Mouse (Mus musculus): ENCODE results near the gene Arhgap28. TPM values are rescaled to one million over a fixed set of nuclear protein-coding genes. Genes with fewer than 3 reads are reported as not detected.
"Not testable (repeated sequence)": the region's sequence is repeated elsewhere in the genome, so short reads cannot be mapped to it uniquely, and the experiment has no call there.

The Arhgap28 gene
- total RNA-seq, 2 experiments from 2014 or later = 7.4 to 21.9 TPM

DNA sequence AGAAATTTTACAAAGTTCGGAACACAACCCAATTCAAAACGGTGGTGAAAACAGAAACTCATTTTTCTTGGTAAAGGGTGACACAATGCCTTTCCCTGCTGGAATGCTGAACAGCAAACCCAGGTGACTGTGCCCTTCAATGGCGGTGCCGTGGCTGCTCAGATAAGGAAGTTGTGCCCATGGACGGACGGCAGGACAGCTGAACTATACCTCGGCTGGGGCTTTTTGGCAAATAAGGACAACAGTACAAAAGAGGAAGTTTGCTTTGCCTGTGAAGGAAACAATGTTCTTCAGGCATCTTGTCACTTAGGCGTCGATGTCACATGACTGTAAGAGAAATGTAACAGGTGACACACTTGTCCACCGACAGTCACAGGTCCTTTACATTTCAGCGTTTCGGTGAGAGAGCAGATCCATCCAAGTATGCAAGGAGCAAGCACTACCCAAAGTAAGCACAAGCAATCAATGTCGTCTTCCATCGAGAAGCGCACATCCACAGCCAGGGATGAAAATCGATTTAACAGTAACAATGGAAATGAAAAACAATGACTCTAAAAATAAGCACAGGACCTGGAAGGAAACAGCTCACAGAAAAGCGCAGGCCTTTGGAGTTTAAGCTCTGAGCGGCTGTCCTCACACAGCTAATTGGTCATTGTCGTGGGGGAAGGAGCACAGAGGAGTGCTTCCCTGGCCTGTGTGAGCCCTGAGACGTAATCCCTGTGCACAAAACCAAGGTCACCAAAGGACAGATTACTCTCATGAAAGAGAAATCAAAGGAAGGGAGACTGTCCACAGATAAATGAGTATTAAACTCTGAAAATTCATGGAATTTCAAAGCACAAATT is 114.2 kb downstream of the Arhgap28 start:
- DNase-seq (ENCODE audit: low spot score in 2 of 2) = no peak

DNA sequence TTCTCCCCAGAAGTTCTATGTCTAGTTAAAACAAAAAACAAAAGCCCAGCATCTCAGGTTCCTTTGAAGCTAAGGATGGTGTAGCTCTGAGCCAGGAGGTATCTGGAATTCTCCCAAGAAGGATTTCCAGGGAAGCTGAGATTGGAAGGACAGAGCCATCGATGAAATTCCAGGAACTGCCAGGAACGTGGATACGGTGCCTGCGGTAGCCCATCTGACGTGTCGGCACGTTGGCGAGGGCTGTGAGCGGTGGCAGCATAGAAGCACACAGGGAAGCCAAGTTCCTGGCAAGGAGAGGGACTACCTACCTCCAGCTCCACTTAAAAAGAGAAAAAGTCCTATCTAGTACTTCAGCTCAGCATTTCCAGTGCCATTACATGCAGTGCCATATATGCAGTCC is 115.8 kb downstream of the Arhgap28 start:
- no peak for DNase-seq (ENCODE audit: low spot score in 2 of 2)

DNA sequence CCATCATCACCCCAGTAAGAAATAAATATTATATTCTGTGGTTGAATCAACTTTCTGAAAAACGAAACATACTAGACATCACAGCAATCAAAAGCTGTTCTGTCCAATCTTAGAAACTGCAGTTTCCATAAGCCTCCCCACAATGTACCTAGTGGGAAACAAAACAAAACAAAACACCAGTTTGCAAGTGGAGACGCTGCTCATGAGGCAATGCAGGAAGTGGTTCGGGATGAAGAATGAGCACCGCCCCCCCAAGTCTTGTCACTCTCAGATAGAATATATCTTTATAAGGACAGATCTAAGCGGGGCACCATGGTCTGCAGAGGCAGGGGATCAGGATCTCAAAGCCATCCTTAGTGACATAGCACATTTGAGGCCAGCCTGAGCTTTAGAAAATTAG is 117.6 kb downstream of the Arhgap28 start:
- no peak for DNase-seq (ENCODE audit: low spot score in 2 of 2)

DNA sequence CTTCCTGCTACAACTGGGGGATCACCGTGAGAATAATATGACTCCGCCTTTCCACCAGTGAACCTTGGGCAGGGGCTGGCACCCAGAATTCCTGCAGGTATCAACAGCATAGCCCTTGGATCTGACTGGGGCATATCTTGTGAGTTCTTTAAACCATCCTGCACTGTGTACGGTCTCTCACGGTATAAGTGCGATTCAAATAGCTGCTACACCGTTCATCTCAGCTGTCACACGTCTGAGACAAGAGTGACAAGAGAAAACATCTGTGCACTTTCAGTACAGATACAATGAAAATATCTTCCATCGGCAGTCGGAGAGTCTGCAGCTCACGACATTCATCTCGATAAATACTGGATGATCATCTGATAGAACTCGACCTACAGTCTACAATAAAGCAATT is 126.3 kb downstream of the Arhgap28 start:
- no peak for DNase-seq (ENCODE audit: low spot score in 2 of 2)

DNA sequence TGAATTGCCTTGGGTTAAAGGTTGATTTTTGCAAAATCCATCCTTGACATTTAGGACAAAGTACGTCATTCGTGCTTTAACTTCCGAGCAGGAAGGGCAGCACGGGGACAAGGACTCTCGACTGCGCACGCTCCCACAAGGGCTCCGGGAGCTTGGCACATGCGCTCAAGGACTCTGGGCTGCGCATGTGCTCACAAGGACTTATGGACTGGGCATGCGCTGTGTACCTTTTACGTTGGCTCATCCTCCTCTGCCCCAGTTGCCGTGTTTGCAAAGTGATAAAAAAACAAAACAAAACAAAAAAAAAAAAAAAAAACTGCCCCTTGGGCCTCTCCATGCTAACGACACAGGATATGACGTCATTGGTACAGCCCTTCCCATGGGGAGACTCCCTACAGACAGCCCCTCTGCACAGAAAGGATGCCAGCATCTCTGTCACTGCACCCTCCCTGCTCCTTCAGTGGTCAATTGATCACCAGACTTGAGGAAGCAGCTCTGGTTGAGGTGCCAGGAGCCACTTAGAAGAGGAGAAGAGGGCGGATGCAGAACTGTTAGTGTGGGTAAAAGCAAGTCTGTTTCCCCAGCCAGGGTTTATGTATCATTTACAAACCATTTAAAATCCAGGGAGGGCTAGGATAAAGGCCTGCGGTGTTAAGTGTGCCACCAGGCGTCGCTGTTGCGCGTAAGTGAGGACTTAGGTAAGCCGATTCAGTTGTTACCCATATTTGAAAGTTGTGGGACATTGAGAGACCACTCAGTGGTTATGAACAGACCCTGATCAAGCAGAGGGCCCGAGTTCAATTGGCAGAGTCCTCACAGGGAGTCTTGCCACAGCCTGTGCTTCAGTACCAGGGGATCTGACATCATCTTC is 134.0 kb downstream of the Arhgap28 start:
- peak; percentile 66 to 71 for DNase-seq (ENCODE audit: low spot score in 2 of 2)

DNA sequence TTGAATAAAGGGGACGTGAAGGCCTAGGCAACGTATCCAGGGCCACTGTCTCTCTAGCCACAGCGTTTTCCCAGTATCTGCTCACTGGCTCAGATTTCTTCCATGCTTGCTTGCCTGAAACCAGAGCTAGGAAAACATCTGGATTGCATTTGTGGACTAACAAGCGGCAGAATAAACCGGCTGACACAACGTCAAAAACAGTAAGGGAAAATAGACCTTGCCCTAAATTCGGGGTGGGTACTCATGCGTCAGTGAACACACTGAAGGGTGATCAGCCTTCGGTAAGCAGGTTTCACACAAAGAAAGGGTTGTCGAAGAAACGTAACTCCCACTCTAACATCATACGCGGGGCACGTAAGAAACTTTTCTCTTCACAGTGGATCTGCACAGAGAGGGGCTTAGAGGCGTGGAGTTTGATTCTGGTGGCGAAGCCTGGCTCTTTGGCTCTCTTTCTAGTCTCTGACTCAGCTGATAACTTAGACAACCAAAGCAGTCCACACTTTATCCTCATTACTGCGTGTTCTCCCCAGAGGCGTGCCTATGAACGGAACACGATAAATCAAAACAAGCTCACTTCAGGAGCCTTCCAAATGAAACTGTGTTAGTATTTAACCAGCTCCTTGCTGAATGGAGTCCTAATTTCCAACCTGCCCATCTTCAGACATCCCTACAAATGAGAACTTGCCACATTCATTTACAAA is 137.2 kb downstream of the Arhgap28 start:
- no peak for DNase-seq (ENCODE audit: low spot score in 2 of 2)

DNA sequence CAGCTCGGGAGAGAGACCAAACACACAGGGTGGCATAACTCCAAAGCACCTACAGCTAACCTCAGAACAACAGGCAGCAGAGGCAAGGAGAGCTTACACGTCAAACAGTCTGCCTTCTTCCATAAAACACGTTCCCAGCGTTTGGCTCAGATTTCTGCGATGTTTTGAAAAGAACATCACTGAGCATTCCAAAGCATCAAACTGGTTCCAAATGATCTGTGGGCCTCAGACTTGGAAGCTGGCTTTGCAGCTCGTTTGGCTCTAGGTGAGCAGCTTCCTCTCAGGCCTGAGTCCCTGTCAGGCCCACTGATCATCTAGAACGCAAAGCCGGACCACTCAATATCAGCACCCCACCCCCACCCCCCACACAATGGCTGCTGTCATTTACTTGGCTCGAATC is 137.9 kb downstream of the Arhgap28 start:
- no peak for DNase-seq (ENCODE audit: low spot score in 2 of 2)

DNA sequence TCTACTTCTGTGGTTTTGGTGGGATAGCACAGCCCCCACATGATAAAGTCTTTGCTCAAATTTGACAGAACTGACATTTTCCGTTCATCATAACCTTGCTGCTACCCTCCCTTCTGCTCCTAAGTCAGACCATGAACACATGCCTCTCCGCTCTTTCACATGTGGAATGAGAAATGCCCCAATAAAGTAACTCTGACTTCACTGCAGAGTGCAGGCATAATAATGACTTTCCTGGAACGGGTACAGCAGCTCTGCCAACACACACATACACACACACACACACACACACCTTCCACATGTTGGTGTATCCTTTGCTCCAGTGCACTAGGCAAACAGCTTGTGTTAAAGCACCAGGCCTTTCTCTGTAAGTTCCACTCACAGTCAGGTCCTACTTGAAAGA is 139.0 kb downstream of the Arhgap28 start:
- DNase-seq (ENCODE audit: low spot score in 2 of 2) = no peak

DNA sequence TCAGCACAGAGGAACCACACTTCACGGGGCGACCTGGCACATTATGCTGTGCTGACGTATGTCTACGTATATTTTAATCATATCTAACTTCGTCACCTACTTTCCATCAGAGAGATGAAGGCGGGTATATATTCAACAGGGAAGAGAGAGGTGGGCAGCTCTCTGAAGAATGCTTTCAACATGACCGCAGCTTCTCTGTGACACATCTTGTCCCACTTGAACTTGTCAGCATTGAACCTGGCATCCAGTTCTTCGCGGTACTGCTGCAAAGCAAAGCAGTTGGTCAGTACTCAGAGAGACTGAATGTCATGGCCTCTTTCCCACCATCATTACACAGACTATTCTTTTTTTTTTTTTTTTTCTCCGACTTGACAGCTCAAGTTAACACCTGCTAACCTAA is 139.6 kb downstream of the Arhgap28 start:
- no peak for DNase-seq (ENCODE audit: low spot score in 2 of 2)

DNA sequence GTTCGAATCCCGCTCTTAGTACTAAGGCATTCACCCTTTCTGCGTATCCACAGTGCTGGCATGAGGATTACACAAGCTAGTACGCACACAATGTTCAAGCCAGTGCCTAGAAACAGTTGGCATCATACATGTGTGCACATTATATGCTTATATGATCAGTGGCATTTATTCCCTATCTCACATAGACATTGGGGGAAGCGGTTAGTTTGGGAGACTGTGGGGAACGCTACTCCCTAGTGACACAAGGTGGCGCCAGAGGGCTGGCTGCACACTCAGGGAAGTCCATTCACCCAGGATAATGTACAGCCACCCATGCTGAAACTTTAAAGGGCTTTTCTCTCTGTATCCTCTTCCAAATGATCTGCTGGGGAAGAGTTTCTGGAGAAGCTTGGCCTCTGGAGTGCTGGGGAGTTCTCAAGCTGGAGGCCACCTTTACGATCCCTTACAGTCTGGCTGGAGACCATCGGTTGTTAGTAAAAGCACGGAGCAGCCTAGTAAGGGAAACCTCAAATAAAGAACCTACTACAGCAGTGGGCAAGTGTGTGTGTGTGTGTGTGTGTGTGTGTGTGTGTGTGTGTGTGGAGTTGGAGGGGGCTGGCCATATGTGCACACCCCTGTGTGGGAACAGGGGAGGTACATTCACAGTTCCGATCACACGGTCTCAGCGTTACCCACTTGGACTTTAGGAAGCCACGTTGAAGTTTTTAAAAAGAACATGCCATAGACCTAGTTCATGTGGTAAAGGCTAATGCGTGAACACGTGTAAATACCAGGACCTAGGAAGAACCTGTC is 142.0 kb downstream of the Arhgap28 start:
- DNase-seq (ENCODE audit: low spot score in 2 of 2) = peak; percentile 66 to 72

DNA sequence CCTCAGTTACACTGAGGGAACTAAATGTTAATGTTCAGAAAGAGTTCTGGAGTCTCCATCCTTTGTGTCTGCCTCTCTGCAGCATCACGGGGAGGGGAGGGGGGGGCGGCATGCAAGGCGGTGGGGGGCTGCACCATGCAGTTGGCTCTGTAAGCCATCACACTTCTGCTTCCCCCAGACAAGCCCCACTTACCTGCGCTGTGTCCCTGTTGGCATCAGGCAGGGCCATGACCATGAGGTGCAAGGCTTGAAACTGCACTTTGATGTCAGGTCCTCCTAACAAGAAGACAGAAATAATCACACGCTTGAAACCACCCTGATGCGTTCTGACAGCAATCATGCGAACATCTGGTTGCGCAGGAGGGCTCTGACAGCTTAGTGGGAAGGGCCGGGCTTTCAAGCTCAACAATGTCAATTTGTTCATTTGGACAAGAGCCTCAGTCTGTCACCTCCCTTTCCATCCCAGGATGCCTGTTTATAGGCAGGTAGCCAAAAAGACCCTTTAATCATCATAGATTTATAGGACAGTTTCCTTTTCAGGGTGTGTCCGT is 142.8 kb downstream of the Arhgap28 start:
- DNase-seq (ENCODE audit: low spot score in 2 of 2) = no peak

DNA sequence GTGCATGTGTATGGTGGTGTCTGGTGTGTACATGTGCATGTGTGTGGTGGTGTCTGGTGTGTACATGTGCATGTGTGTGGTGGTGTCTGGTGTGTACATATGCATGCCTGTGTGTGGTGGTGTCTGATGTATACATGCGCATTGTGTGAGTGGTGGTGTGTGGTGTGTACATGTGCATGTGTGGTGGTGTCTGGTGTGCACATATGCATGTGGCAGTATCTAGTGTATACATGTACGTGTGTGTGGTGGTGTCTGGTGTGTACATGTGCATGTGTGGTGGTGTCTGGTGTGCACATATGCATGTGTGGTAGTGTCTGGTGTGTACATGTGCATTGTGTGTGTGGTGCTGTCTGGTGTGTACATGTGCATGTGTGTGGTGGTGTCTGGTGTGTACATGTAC is 162.4 kb downstream of the Arhgap28 start:
- not testable (repeated sequence) for DNase-seq (ENCODE audit: low spot score in 2 of 2)

DNA sequence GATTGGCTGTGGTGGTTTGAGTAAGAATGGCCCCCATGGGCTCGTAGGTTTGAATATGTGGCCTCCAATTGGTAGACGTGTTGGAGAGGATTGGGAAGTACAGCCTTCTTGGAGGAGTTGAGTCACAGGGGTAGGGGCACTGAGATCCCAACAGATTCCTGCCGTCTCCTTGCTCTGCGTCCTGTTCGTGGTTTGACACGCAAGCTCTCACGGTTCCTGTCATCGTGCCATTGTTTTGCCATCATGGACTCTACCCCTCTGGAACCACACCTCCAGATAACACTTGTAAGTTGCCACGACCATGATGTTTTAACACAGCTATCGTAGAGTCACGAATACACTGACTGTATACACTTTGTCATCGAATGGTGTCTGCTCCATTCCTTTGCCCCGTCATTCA is 165.0 kb downstream of the Arhgap28 start:
- no peak for DNase-seq (ENCODE audit: low spot score in 2 of 2)

DNA sequence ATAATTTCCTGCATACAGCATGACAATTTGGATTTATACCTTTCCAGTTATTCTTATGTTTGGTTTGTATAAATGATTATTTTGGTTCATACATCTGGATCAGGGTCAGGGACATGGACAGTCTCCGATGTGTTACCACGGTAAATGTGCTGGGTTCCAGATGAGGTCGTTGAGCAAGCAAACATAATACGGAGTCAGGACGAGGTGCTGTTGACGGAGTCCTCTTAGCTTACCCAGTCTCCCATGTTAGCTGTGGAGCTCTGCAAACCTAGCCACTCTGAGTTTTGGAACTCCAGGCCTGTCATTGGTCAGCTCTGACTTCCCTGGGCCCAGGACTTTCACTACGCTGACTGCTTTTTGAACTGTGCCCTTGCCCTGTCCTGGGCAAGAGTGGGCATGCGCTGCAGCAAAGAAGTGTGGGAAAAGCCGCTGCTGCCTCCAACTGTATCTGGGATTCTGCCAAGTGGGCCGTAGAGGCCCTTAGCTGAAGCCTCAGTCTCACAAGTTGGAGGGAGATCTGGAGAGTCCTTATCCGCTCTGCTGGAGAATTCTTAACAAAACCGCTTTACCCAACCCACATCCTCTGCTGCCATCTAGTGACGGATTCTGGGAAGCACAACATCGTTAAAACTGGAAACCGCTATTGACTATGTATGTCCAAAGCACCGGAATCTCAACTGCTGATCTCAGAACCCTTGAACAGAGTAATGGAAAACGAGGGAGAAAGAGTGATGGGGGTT is 166.4 kb downstream of the Arhgap28 start:
- DNase-seq (ENCODE audit: low spot score in 2 of 2) = peak; percentile 62

DNA sequence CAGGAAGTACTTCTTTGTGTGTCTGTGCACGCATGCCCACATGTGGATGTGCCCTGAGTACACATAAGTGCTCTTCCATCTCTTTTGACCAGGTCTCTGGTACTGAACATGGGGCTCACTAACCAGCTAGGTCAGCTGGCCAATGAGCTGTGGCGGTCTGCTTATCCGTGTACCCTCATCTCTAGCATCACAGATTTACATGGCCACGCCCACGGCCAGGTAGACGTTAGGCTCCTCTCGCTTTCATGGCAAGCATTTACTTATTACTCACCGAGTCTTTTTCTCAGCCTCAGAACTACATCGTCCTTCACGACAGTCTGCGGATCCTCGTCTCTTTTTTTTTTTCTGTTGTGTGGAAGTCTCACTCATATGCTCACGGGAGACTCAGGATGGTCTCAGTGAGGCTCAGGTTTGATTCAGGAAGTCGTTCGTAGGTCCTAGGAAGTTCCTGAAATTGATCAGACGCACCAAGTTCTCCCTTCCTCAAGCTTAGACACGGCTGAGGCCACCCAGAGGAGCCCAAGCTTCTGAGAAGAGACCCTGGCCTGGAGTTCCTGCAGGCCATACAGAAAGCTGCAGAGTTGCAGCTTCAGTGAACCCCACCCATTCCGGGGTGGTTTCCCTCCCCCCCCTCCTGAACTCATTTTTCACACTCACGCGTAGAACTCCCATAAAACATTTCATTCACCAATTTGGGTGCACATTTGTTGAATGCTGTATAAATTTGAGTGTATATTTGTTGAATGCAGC is 167.6 kb downstream of the Arhgap28 start:
- DNase-seq (ENCODE audit: low spot score in 2 of 2) = no peak

DNA sequence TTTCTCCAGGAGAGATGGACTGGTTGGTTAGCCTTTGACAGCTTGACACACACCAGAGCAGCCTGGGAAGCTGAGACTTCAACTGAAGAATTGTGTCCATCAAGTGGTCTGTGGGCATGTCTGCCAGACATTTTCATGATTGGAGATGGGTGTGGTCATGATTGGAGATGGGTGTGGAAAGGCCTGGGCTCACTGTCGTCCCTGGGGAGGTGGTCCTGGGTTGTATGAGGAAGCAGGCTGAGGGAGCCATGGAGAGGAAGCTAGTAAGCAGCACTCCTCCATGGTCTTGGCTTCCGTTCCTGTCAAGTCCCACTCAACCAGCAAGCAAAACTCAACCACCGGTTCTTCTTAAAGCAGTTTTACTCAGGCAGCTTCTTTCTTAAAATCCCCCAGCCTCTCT is 176.5 kb downstream of the Arhgap28 start:
- no peak for DNase-seq (ENCODE audit: low spot score in 2 of 2)

DNA sequence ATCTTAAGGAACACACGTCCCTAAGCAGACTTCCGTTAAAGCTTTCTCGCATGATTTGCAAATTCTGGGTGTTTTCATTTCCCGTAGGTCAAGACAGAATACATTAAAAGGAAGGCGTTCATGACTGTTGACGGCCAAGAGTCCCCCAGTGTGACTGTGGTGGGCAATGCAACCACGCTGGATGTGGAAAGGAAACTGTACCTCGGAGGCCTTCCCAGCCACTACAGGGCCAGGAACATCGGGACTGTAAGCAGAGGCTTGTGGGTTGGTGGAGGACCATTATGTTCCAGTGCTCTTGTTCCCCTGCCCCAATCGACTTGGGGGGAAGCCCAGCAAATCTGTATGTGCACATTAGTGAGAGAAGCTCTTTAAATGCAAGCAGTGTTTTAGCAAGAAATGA is 187.0 kb downstream of the Arhgap28 start:
- no peak for DNase-seq (ENCODE audit: low spot score in 2 of 2)

DNA sequence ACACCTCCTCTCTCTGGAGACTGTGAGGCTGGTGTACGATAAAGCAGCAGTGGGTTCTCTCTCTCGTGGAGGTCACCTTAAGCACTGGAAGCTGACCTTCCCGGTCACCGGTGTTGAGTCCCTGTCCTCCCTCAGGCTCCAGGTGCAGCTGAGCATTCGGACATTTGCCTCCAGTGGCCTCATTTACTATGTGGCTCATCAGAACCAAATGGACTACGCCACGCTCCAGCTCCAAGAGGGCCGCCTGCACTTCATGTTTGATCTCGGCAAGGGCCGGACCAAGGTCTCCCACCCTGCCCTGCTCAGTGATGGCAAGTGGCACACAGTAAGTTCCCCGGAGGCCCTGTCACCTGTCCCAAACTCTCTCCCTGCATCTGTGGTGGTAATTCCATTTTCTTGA is 188.2 kb downstream of the Arhgap28 start:
- no peak for DNase-seq (ENCODE audit: low spot score in 2 of 2)

DNA sequence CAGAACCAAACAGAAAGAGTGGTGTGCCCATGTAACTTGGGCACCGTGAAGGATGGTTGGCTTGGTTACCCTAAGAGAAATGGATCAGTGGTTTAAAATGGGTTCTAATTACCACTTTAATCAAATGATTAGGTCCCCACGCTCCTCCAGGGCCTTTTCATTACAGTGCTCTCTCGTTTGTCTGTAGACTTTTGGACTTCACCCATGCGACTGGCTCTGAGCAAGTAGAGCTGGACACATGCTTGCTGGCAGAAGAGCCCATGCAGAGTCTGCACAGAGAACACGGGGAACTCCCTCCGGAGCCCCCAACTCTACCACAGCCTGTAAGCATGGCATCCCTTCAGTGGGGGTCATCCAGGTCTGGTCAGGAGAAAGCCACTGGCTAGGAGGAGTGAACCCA is 190.3 kb downstream of the Arhgap28 start:
- no peak for DNase-seq (ENCODE audit: low spot score in 2 of 2)
